Mouse (Mus musculus) midbrain, postnatal 0 days (tissue): ENCODE data around the gene Cntnap3. TPM values are rescaled to one million over a fixed set of nuclear protein-coding genes. Genes with fewer than 3 reads are reported as not detected.

Source experiments
- ATAC-seq: fragments of 200-750 bp; cut with Nextera tagmentation; 2 replicates; pipeline ENCODE4 v1.8.0; 2017; ENCODE audit warnings: moderate number of reproducible peaks, mild to moderate bottlenecking, moderate TSS enrichment, moderate library complexity; ENCODE audit not compliant: low FRiP score
- DNase-seq: peaks from one replicate; pipeline ENCODE4 v3.0.0-alpha.2; 2015; ENCODE audit warnings: low spot score
- H3K27ac ChIP-seq: fragments of 300-500 bp; sonication (generic); 2 replicates; pipeline ENCODE4 v1.5.1; 2014; ENCODE audit warnings: low read depth, mild to moderate bottlenecking, low read length, mixed read lengths
- H3K27me3 ChIP-seq: fragments of 300-500 bp; sonication (generic); 2 replicates; pipeline ENCODE4 v1.6.1; 2014; ENCODE audit warnings: low read length, control low read depth, mixed read lengths; ENCODE audit not compliant: insufficient read depth
- H3K36me3 ChIP-seq: fragments of 300-500 bp; sonication (generic); 2 replicates; pipeline ENCODE4 v1.6.1; 2014; ENCODE audit warnings: low read length, control low read depth, mixed read lengths; ENCODE audit not compliant: insufficient read depth
- H3K4me1 ChIP-seq: fragments of 300-500 bp; sonication (generic); 2 replicates; pipeline ENCODE4 v1.6.1; 2014; ENCODE audit warnings: mild to moderate bottlenecking, control low read depth, antibody characterized with exemption, low read length, mixed read lengths; ENCODE audit not compliant: insufficient read depth
- H3K4me2 ChIP-seq: fragments of 300-500 bp; sonication (generic); 2 replicates; pipeline ENCODE4 v1.6.1; 2014; ENCODE audit warnings: low read depth, mild to moderate bottlenecking, low read length, mixed read lengths; ENCODE audit not compliant: poor library complexity, severe bottlenecking
- H3K4me3 ChIP-seq: fragments of 300-500 bp; sonication (generic); 2 replicates; pipeline ENCODE4 v1.5.1; 2014; ENCODE audit warnings: low read depth, mild to moderate bottlenecking, low read length, moderate library complexity
- H3K9ac ChIP-seq: fragments of 300-500 bp; sonication (generic); replicated peaks from 2 replicates; pipeline ENCODE4 v1.6.1; 2014; ENCODE audit warnings: mild to moderate bottlenecking, low read length, moderate library complexity, mixed read lengths; ENCODE audit not compliant: poor library complexity, severe bottlenecking
- H3K9me3 ChIP-seq: fragments of 300-500 bp; sonication (generic); 2 replicates; pipeline ENCODE4 v1.6.1; 2016; ENCODE audit warnings: low read length, control low read depth
- CTCF ChIP-seq: IDR thresholded peaks from 2 replicates; pipeline ENCODE4 v1.5.1; 2016; ENCODE audit warnings: antibody characterized with exemption, mild to moderate bottlenecking
- WGBS: fragments of 180-500 bp; shearing (Covaris S2); extraction: QIAGEN DNeasy Blood & Tissue Kit; methylation state at CpG from one replicate; pipeline ENCODE4 v1.1.7; 2014; 5-methylcytosine and 5-hydroxymethylcytosine counted together
- polyA plus RNA-seq: library from polyadenylated mRNA; unstranded; fragments of >200 nt; fragmentation: Nextera tagmentation; extraction: Ambion mirVana; gene quantifications from 2 replicates; pipeline ENCODE4 v1.2.1, GENCODE M21; 2015
- total RNA-seq: library from RNA; depleted of rRNA; stranded (reverse); fragments of >200 nt; gene quantifications from 2 replicates; pipeline ENCODE4 v1.2.3, GENCODE M21; 2014; rRNA removed

Gene Cntnap3
- total and polyA plus RNA-seq, 2 experiments from 2014 or later, result 1.1 to 1.4 TPM

DNA sequence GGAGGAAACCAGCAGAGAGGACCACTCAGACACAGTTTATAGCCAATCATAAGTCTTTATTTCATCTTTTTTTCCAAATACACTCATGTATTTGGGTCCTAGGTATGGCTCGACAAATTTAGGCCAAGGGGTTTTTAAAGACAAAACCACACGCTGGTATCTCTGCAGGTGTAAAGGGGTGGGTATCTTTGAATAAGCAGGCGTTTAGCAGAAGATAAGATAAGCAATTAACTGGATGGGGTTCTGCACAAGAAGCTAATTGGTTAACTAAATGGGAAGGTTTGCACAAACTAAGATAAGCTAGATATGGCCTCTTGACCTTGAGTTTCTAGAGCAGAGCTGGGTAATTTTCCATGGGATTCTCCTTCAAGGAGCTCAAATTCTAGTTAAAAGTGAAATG, 171.5 kb downstream of the Cntnap3 start:
- WGBS, result 78% methylated on average over 3 of the region's 3 CpGs
- H3K9ac ChIP-seq, result no peak overlapping the region
- ATAC-seq, result no peak

DNA sequence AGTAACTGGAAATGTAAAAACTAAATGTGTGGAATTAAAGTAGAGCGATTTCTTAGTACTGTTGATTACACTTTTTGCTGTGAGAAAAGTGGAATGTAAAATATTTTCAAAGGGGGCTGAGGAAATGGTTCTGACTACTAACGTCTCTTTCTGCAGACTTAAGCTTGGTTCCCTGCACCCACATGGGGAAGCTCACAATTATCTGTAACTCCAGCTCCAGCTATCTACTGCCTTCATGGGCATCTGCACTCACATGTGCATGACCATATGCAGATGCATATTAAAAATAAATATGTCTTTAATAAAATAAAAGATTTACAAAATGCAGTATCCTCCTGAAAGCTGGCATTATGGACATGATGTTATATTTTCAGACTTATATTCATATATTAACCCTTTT, 187.0 kb downstream of the Cntnap3 start:
- WGBS, result 85% methylated on average over 2 of the region's 2 CpGs
- ATAC-seq (no peak), DNase-seq (no peak)
- no peak overlapping the region for H3K4me2 ChIP-seq
- no peaks in the 10 kb centered on the region for H3K36me3 ChIP-seq
- H3K9ac ChIP-seq, result no peak overlapping the region
- H3K9me3 ChIP-seq, result no peaks in the 10 kb centered on the region
- no peak overlapping the region for H3K4me3 ChIP-seq
- H3K27me3 ChIP-seq, result no peaks in the 10 kb centered on the region
- no peaks in the 10 kb centered on the region for H3K4me1 ChIP-seq
- no peak overlapping the region for H3K27ac ChIP-seq
- TF ChIP-seq CTCF, result no peak

More for the DNA sequence above, 171.5 kb downstream of the Cntnap3 start:
- Histone ChIP-seq H3K9me3 (no peaks in the 10 kb centered on the region), H3K4me2 (no peak overlapping the region), H3K27ac (no peak overlapping the region), H3K27me3 (no peaks in the 10 kb centered on the region), H3K4me1 (no peaks in the 10 kb centered on the region), H3K36me3 (no peaks in the 10 kb centered on the region), H3K4me3 (no peak overlapping the region)
- TF ChIP-seq CTCF, result no peak
- no peak for DNase-seq

DNA sequence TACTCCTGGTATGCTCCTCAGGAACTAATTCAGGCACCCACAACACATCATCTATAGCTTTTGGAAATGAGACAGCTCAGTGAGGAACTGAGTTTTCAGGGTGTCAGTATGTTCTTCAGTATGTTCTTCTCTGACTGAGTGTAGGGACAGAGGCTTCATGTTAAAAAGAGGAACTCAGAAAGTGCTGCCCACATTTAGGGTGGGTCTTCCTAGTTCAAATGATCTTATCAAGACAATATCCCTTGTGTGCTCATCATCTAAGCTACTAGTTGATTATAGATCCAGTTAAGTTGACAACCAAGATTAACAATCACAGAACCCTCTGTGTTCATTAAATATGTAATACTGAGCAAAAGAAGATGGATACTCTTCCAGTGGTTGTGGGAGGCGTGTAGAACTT, 211.3 kb downstream of the Cntnap3 start:
- Histone ChIP-seq H3K4me1 (no peaks in the 10 kb centered on the region), H3K27me3 (no peaks in the 10 kb centered on the region), H3K9me3 (no peaks in the 10 kb centered on the region), H3K4me3 (no peak overlapping the region), H3K27ac (no peak overlapping the region), H3K4me2 (no peak overlapping the region), H3K9ac (no peak overlapping the region), H3K36me3 (no peaks in the 10 kb centered on the region)
- ATAC-seq, result no peak
- no peak for TF ChIP-seq CTCF
- WGBS, result 82% methylated on average over 1 of the region's 1 CpGs
- no peak for DNase-seq

Other genes starting within 250 kb of the Cntnap3 start
- gene Spata31, start 13.5 kb upstream of the Cntnap3 start, total RNA-seq, result not detected in 2 replicates
- not detected in 2 replicates for gene Spata31, start 13.5 kb upstream of the Cntnap3 start, polyA plus RNA-seq
- not detected in 2 replicates for gene Spata31d1c, start 129.1 kb upstream of the Cntnap3 start, total RNA-seq
- gene Spata31d1c, start 129.1 kb upstream of the Cntnap3 start, polyA plus RNA-seq, result not detected in 2 replicates
- not detected in 2 replicates for gene Prss47, start 148.8 kb upstream of the Cntnap3 start, total RNA-seq
- gene Prss47, start 148.8 kb upstream of the Cntnap3 start, polyA plus RNA-seq, result not detected in 2 replicates
- 36.4 and 42.2 TPM in 2 replicates for gene Mfsd14b, start 209.0 kb upstream of the Cntnap3 start, total RNA-seq
- gene Mfsd14b, start 209.0 kb upstream of the Cntnap3 start, polyA plus RNA-seq, result 18.2 and 18.6 TPM in 2 replicates
- not detected in 2 replicates for gene Olfr465-ps1, start 234.1 kb upstream of the Cntnap3 start, total RNA-seq
- gene Olfr465-ps1, start 234.1 kb upstream of the Cntnap3 start, polyA plus RNA-seq, result not detected in 2 replicates
- gene Olfr466, start 246.3 kb upstream of the Cntnap3 start, total RNA-seq, result not detected in 2 replicates
- not detected in 2 replicates for gene Olfr466, start 246.3 kb upstream of the Cntnap3 start, polyA plus RNA-seq